Mouse (Mus musculus) spleen, postnatal 4 days (tissue): ENCODE measurements around the gene Map2k2.
"Not testable (repeated sequence)": the region's sequence is repeated elsewhere in the genome, so short reads cannot be mapped to it uniquely, and the experiment has no call there.

Experiments
- DNase-seq, 2 experiments: peaks; one replicate each; pipeline ENCODE4 v3.0.0; 2022; ENCODE audit warnings: low spot score in 2 of 2

The Map2k2 gene

DNA sequence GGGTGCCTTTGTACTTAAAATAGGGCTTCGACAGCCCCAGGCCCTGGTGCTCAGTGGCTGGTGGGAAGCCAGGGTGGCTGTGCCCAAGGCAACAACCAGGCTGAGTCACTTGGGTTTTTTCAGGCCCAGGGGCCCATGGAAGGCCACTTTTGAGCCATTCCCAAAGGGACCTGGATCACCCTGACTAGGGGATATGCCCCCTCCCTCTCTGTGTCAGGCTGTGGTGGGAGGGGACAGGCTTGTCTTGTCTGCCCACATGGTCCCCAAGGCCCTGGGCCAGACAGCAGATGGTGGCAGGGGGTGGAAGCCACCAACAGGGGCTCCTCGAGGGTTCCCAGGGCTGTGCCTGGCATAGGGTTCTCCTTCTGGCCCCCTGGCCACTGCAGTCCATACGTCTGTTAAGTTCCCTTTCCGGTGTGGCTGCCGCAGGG, 36.9 kb downstream of the Map2k2 start:
- DNase-seq = no peak

DNA sequence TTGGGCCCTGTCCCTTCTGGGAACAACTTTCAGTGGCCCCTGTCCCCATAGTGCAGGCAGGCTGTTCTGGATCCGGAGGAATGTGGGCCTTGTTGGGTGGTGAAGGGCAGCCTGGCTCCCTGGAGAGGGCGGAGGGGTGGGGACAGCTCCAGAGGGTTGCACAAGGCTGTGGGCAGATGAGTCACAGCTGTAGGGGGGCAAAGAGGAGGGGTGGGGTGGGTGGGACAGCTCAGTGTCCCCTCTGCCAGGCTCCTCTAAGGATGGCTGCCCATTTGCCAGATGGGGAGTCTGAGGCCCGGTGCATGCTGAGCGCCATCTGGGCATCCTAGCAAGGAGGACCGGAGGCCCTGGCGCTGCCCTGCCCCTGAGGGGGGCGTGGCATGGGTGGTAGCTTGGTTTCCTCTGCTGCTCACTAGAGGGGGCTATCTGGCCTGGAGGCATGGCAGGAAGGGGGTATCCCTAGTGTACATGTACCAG, 37.5 kb downstream of the Map2k2 start:
- DNase-seq = no peak

DNA sequence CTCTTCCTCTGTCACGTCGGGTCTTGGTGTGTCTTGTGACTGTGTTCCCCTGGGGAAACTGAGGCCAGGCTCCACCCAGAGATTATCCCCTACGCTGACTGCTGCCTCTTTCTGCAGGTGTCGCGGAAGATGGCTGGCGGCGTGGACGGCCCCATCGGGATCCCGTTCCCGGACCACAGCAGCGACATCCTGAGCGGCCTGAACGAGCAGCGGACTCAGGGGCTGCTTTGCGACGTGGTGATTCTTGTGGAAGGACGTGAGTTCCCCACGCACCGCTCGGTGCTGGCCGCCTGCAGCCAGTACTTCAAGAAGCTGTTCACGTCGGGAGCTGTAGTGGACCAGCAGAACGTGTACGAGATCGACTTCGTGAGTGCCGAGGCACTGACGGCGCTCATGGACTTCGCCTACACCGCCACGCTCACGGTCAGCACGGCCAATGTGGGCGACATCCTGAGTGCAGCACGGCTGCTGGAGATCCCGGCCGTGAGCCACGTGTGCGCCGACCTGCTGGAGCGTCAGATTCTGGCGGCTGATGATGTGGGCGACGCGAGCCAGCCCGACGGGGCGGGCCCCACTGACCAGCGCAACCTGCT, 38.2 kb downstream of the Map2k2 start:
- DNase-seq = no peak

DNA sequence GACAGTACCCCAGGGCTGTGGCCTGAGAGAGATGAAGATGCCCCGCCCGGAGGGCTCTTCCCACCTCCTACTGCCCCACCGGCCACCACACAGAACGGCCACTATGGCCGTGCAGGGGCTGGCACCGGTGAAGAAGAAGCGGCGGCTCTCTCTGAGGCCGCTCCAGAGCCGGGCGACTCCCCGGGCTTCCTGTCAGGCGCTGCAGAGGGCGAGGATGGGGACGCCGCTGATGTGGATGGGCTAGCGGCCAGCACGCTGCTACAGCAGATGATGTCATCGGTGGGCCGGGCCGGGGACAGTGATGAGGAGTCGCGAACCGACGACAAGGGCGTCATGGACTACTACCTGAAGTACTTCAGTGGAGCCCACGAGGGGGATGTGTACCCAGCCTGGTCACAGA, 39.0 kb downstream of the Map2k2 start:
- no peak for DNase-seq

DNA sequence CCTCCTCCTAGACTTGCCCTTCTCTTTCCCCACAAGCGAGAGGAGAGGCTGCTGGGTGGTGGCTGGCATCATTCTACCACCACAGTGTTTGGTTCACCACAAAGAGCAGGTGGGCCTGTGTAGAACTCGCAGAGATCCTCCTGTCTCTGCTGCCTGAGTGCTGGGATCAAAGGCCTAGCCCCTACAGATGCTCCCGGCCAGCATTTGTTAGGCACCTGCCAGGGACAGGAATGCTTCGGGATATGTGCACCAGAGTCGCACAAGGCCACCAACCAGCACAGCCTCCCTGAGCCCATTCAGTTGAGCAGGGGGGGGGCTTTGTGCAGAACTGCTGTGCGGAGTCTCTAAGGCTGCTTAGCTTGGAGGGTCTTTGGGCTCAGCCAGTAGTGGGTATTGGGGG, 39.6 kb downstream of the Map2k2 start:
- DNase-seq = no peak

DNA sequence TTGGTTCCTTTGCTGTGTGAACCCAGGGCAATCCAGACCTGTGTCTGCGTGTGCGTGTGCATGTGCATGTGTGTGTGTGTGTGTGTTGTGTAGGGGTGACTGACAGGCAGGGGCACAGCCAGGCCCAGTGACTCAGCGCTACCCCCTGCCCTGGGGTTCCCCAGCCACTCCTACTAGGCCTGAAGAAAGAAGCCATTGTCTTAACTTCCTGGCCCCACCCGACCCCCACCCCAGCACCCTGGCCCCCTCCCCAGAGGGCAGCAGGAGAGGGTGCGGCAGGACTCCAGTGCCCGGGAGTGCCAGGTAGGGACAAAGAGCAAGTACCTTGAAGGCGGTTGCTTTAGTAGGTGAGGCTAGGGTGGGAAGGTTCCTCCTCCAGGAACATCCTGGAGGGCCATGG, 40.1 kb downstream of the Map2k2 start:
- no peak for DNase-seq

DNA sequence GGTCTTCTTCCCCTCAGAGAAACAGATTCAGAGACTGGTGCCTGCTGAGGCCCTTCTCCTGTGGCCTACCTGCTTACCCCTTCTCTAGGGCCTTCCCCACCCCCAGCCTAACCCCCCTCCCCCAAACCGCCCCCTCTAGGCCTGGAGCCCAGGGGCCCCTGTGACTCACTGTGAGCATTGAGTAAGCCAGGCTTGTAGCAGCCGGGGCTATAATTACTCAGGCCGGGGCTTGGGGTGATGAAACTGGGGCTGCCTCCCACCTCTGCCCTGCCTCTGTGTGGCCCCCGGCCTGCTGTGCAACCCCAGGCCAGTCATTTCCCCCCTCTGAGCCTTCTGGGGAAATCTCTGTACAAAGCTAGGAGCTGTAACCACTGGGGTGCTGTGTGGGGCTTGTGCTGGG, 40.6 kb downstream of the Map2k2 start:
- DNase-seq = no peak

DNA sequence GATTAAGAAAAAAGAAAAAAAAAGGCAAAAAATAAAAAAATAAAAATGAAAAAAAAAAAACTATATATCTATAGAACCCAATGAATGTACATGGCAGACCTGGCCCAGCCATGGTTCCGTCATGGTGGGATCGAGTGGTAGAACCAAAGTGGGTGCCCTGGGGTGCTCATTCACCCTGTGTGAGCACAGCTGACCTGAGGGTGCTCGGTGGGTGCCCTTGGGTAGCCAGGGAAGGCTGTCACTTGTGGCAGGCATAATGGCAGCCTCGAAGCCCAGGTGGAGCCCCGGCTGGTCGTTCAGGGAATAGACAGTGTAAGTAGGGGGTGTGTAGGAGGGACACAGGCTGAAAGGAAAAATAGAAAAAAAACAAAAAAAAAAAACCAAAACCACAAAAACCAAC, 45.5 kb downstream of the Map2k2 start:
- no peak for DNase-seq

DNA sequence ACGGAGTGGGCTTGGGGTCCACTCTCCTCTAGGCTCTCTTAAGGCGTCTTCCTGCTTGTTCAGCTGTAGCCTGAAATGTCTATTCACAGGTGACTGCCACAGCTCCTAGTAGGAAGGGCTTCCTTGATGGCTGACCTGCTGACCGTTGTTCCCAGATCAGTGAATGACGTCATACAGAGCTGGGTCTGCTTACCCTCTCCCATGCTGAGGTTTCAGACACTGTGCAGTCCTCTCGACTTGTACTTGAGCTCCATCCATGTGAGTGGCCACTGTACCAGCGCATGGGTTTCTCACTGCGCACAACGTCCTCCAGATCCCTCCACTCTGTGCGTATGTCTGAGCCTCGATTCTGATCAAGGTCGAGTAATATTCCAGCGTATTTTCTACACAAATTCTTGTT, 46.9 kb downstream of the Map2k2 start:
- no peak for DNase-seq

DNA sequence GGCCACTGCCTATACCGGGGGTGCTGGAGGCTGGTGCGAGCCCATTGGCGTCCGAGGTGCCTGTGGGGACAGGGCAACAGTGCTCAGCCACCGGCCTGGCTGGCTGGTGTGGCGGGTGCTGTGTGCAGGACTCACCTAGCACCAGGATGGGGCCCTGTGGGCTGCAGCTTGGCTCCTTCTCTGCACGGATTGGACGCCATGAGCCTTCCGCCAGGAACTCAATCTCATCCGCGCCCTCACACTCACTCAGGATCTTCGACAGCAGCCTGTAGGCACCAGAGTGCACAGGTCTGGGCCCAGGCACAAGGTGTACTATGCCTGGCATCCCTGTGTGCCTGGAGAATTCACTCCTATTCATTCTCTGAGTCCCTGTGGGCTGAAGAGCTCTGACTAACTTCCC, 48.6 kb downstream of the Map2k2 start:
- DNase-seq = no peak

DNA sequence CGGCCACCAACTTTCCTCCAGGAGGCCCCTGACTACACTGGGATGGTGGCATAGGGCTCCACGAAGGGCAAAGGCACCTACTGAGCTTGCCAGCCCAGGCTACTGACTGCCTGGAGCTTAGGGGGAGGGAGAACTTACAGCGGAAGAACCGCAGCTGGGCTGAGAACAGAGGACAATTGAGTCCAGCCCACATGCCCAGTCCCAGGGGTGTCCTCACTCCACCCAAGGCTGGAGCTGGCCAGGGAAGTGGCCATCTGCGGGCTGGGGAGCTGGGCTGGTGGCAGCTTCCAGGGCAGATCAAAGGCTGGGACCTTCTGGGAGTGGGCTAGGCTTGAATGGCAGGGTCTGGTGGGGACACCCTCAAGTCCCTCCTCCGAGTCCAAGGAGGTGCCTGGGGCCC, 49.0 kb downstream of the Map2k2 start:
- DNase-seq = no peak

DNA sequence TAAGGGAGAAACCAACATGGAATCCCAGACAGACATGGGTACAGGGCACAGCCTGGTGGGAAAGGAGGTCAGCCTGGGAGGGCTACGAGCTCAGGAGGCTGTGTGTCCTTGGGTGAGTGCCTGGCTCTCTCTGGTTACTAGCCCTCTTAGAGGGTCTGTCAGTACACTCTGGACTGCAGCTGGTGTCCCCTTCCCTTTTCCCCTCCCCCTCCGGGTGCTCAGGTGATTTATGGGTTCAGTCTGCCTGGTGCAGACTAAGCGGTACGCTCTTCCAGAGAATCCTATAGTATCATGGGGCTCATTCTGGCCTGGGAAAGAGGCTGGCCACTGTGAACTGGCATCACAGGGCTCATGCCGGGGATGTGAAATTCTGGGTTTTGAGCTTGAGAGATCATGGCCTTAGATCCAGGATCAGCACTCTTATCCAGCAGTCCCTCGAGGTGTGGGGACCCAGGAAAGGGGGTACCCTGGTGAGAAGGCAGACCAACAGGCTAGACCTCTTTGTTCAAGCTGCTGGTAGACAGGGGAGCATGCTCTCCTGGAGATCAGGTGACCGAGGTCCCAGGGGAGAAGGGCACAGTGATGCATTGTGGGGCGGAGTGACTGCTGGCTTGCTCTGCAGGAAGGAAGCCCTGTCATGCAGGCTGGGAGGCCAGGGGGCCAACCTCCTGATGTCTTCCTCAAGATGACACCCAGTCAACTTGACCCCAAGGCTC, 56.0 kb downstream of the Map2k2 start:
- DNase-seq = peak; percentile 78 to 86

DNA sequence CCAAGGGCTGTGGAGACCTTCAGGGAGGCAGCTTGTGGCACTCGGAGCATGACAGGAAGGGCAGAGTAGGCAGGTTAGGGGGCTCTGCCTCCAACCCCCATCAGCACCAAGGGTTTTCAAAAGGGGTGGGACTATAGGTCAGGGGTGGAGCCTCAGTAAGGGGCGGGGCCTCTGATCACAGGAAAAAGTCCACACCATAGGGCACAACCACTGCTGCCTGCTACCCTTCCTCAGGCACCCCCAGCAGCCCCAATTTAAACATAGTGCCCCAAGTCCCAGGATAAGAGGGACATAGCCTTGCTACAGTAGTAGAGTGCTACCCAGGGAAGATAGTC, 56.6 kb downstream of the Map2k2 start:
- peak in 1 of 2 experiments; percentile 59 for DNase-seq

DNA sequence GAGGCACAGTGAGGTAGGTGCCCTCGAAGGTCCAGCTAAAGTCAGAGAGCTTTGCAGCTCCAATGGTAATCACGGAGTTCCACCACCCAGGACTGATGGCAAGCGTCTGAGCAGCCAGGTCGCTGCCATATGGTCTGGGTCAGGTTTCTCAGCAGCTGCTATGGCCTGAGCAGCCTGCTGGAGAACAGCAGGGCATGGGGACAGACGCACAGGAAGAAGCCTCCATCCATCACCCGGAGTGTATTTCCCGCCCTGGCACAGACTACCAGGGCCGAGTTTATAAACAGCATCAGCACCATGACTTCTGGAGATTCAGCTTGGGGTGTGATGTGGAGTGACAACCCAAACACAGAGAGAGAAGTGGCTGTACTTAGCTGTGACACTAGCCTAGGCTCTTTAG, 59.4 kb downstream of the Map2k2 start:
- DNase-seq = no peak

DNA sequence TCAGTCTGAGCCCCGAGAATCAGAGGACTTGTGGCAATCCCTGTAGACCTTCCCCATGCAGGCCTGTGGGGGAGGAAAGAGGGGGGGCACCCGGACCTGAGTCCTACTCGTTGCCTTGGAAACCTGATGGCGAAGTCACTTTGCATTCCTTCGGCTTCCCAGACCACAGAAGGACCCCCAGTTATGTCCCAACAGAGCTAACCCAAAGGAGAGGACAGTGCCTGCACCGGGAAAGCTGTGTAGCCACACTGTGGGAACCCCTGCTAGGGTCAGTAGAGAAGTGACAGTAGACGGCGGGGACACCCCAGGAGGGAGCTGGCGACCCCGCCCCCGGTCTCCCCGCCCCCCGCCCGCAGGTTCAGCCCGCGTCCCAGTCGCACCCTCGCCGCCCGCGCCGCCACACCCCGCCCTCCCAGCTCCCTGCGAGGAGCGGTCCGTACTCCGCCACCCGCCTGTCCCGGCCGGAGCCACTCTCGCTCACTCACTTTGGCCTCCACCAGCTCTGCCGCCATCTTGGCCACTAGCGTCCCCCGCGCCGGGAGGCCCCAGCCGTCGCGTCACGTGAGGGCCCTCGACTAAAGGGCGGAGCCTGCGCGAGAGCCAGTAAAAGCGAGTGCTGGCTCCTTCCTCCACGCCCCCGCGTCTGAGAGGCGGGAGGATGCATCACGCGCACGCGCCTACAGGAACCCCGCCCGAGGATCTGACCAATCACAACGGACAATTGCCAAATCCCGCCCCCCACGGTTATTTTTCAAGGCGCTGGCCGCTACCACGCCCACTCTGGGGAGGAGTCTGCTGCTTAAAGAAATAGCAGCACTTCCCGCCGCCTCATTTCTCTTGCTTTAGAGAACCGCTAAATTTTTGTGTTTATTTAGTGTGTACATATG, 61.7 kb downstream of the Map2k2 start, which contains the start of gene Pias4:
Gene Pias4, minus strand, starts transcription at position 724 of the 887 bp plus-strand sequence.
- DNase-seq = peak; percentile 100

DNA sequence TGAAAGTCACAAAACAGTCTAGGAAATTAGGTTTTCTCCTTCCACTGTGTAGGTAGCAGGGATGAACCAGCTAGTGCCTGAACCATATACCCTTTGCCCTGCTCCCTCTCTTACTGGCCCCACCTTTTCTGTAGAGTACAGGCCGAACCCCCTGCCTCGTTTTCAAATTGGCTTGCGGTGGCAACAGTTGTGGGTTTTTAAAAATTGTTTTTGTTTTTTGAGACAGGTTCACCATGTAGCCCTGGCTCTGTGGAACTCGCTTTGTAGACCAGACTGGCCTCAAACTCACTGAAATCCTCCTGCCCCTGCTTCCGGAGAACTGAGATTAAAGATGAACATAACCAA, 62.3 kb downstream of the Map2k2 start:
- no peak for DNase-seq

DNA sequence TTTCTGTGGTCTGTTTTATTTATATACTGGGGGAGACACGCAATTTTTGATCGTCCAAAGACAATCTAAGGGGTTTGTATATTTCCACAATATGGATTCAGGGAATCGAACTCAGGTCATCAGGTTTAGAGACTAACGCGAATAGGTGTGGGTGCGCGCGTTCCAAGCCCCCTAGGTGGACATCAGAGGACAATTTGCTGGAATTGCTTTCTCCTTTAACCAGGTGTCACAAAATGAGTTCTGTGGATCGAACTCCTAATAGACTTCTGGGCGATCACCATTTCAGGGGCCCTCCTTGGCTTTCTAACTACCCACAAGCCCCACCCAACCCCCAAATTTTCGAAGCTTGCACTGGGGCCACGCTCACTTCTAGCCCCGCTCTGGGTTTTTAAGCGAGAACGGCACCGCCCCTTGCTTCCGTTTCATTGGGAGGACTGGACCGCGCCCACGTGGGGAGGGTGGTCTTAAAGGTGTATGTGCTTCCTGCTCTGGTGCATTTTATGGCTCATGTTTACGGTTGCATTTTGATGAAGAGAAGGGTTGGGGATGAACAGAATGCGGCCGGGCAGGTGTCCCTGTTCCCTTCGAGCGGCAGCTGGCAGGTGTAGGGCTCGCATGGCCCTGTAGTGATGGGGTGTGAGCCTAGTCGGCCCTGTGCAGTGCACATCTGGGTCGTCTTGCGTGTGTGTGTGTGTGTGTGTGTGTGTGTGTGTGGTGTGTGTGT, 63.0 kb downstream of the Map2k2 start:
- peak; percentile 88 to 92 for DNase-seq

DNA sequence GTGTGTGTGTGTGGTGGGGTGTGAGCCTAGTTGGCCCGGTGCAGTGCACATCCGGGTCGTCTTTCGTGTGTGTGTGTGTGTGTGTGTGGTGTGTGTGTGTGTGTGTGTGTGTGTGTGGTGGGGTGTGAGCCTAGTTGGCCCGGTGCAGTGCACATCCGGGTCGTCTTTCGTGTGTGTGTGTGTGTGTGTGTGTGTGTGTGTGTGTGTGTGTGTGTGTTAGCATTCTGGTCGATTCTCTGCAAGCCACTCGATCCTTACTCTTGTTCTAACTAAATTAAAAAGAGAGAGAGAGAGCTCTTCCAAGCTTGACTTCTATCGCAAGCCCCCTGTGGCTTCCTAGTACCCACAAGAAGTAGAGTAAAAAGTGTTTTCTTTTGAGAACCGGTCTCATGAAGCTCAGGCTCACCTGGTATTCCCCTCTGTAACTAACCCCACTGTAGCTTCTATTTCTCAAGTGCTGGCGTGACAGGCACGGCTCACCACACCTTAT, 63.7 kb downstream of the Map2k2 start:
- not testable (repeated sequence) for DNase-seq

DNA sequence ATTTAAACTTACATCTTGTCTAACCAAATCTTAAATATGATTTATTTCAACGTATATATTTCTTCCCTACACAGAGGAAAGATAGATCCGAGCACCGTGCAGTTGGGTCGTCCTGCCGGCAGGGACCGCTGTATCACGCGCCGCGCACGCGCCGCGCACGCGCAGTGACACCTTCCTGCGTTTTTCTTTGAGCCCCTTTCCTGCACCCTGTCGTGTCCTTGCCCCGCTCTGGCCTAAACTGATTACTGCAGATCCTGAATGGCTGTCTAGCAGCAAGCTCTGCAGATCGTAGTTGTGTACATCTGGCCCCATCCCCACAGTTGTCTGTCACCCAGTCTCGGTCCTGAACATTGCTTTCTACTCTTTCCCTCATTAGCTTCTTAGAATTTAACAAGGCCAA, 67.4 kb downstream of the Map2k2 start:
- peak; percentile 83 to 94 for DNase-seq

DNA sequence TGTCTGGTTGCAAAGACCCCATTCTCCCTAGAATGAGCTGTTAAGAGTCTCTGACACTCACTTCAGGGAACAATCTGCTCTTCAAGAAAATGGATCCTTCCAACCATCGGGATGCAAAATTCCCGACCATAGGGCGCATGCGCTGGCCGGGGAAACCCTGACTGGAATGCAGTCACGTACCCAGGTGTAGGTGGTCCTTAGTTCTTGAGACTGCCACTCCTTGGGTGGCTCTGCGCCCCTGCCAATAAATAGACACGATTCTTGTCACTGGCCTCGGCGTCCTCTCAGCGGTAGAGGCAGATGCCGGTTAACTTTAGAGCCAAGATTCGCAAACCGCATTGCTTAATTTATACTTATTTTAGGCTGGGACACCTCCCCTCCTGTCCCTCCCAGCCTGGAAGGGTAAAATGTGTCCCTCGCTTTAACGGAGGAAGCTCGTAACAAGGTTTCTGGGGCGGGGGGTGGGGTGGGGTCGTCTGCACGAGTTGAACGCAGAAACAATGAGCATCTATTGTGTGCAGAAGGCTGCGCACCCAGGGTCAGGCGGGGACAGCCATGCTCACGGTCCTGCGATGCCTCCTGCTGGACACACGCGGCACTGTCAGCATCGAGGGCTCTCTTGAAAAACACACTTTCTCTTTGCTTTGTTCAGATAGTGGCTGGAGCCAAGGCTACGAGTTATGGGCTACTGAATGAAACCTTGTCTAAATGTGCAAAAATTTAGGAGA, 69.1 kb downstream of the Map2k2 start:
- DNase-seq = peak; percentile 91 to 97

DNA sequence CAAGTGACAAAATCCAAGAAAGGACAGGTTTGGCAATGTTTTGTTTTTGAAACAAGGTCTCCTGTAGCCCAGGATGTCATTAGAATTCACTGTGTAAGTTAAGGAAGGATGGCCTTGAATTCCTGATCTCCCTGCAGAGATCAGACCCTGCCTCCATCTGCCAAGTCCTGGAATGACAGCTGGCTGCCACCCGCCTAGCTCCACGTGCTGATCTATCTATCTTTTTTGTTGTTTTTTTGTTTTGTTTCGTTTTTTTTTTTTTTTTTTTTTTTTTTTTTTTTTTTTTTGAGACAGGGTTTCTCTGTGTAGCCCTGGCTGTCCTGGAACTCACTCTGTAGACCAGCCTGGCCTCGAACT, 69.6 kb downstream of the Map2k2 start:
- DNase-seq = not testable (repeated sequence)
